Mouse (Mus musculus) retina, postnatal 7 days (tissue): ENCODE measurements around the gene Zyg11b.

Experiments
- DNase-seq: peaks from one replicate; pipeline ENCODE4 v3.0.0-alpha.2; 2012; ENCODE audit warnings: low read depth, low spot score

Zyg11b gene

GRCm38 (mm10) chr4:108300670-108301373 lies at the start of gene Zyg11b:
Gene Zyg11b, minus strand, starts transcription at chr4:108301096.
- DNase-seq, result peak; percentile 86

GRCm38 (mm10) chr4:108349836-108350547 lies 49.1 kb upstream of the Zyg11b start:
- DNase-seq, result no peak

- DNase-seq, result no peak
Observed at GRCm38 (mm10) chr4:108349064-108349463, 48.2 kb upstream of the Zyg11b start.

GRCm38 (mm10) chr4:108348256-108348875 lies 47.5 kb upstream of the Zyg11b start:
- DNase-seq, result no peak

- DNase-seq, result no peak
Observed at GRCm38 (mm10) chr4:108347111-108347510, 46.2 kb upstream of the Zyg11b start.

GRCm38 (mm10) chr4:108345826-108346225 lies 44.9 kb upstream of the Zyg11b start:
- DNase-seq, result no peak

GRCm38 (mm10) chr4:108344631-108345083 lies 43.8 kb upstream of the Zyg11b start:
- no peak for DNase-seq

GRCm38 (mm10) chr4:108339277-108339690 lies 38.4 kb upstream of the Zyg11b start:
- DNase-seq, result peak; percentile 66

GRCm38 (mm10) chr4:108338811-108339210 lies 37.9 kb upstream of the Zyg11b start:
- DNase-seq, result no peak

- DNase-seq, result no peak
Observed at GRCm38 (mm10) chr4:108338321-108338733, 37.4 kb upstream of the Zyg11b start.

GRCm38 (mm10) chr4:108337817-108338216 lies 36.9 kb upstream of the Zyg11b start:
- DNase-seq, result no peak

GRCm38 (mm10) chr4:108336765-108337164 lies 35.9 kb upstream of the Zyg11b start:
- DNase-seq, result no peak

- no peak for DNase-seq
Observed at GRCm38 (mm10) chr4:108335413-108335812, 34.5 kb upstream of the Zyg11b start.

GRCm38 (mm10) chr4:108332041-108332440 lies 31.1 kb upstream of the Zyg11b start:
- DNase-seq, result no peak

- DNase-seq, result no peak
Observed at GRCm38 (mm10) chr4:108329840-108330239, 28.9 kb upstream of the Zyg11b start.

GRCm38 (mm10) chr4:108327730-108328484 lies 27.0 kb upstream of the Zyg11b start, which contains the start of gene Coa7:
Gene Coa7, plus strand, starts transcription at chr4:108328140.
- peak; percentile 94 for DNase-seq

GRCm38 (mm10) chr4:108327071-108327579 lies 26.2 kb upstream of the Zyg11b start:
- DNase-seq, result no peak

GRCm38 (mm10) chr4:108323588-108323987 lies 22.7 kb upstream of the Zyg11b start:
- no peak for DNase-seq

- DNase-seq, result no peak
Observed at GRCm38 (mm10) chr4:108320627-108321380, 19.9 kb upstream of the Zyg11b start.

- no peak for DNase-seq
Observed at GRCm38 (mm10) chr4:108319747-108320146, 18.9 kb upstream of the Zyg11b start.
